Mouse (Mus musculus) midbrain, embryonic 14.5 days (tissue): ENCODE data around the gene Foxi2. TPM values are rescaled to one million over a fixed set of nuclear protein-coding genes. Genes with fewer than 3 reads are reported as not detected.

Experiments
- ATAC-seq: fragments of 200-750 bp; cut with Nextera tagmentation; 2 replicates; pipeline ENCODE4 v1.8.0; 2017; ENCODE audit warnings: moderate number of reproducible peaks, moderate library complexity; ENCODE audit not compliant: low FRiP score, low TSS enrichment
- DNase-seq: peaks from one replicate; pipeline ENCODE4 v3.0.0-alpha.2; 2015
- H3K27ac ChIP-seq: fragments of 300-500 bp; sonication (generic); replicated peaks from 2 replicates; pipeline ENCODE4 v1.5.1; 2014; ENCODE audit warnings: mild to moderate bottlenecking, low read depth, low read length, moderate library complexity
- H3K27me3 ChIP-seq: fragments of 300-500 bp; sonication (generic); 2 replicates; pipeline ENCODE4 v1.6.1; 2014; ENCODE audit warnings: low read length, control low read depth, mixed read lengths; ENCODE audit not compliant: control insufficient read depth, insufficient read depth
- H3K36me3 ChIP-seq: fragments of 300-500 bp; sonication (generic); 2 replicates; pipeline ENCODE4 v1.6.1; 2014; ENCODE audit warnings: low read length, control low read depth; ENCODE audit not compliant: control insufficient read depth, insufficient read depth
- H3K4me1 ChIP-seq: fragments of 300-500 bp; sonication (generic); 2 replicates; pipeline ENCODE4 v1.6.1; 2014; ENCODE audit warnings: mild to moderate bottlenecking, antibody characterized with exemption, low read length, control low read depth; ENCODE audit not compliant: control insufficient read depth, insufficient read depth
- H3K4me2 ChIP-seq: fragments of 300-500 bp; sonication (generic); 2 replicates; pipeline ENCODE4 v1.6.1; 2014; ENCODE audit warnings: mild to moderate bottlenecking, low read length, moderate library complexity
- H3K4me3 ChIP-seq: fragments of 300-500 bp; sonication (generic); replicated peaks from 2 replicates; pipeline ENCODE4 v1.5.1; 2014; ENCODE audit warnings: low read depth, low read length
- H3K9ac ChIP-seq: fragments of 300-500 bp; sonication (generic); replicated peaks from 2 replicates; pipeline ENCODE4 v1.6.1; 2014; ENCODE audit warnings: mild to moderate bottlenecking, low read length, moderate library complexity
- H3K9me3 ChIP-seq: fragments of 300-500 bp; sonication (generic); 2 replicates; pipeline ENCODE4 v1.6.1; 2016; ENCODE audit warnings: low read length, control low read depth, mixed read lengths; ENCODE audit not compliant: control insufficient read depth
- WGBS: fragments of 180-500 bp; shearing (Covaris S2); extraction: QIAGEN DNeasy Blood & Tissue Kit; methylation state at CpG from one replicate; pipeline ENCODE4 v1.1.7; 2014; 5-methylcytosine and 5-hydroxymethylcytosine counted together
- polyA plus RNA-seq: library from polyadenylated mRNA; unstranded; fragments of >200 nt; fragmentation: Nextera tagmentation; extraction: Ambion mirVana; gene quantifications from 2 replicates; pipeline ENCODE4 v1.2.1, GENCODE M21; 2014

Foxi2 gene
- polyA plus RNA-seq, 1 experiment from 2014 or later = 0.11 TPM

- H3K9ac ChIP-seq = no peak overlapping the region
- H3K9me3 ChIP-seq = no peaks in the 10 kb centered on the region
- H3K27me3 ChIP-seq = no peaks in the 10 kb centered on the region
- ATAC-seq (no peak), DNase-seq (no peak)
- H3K27ac ChIP-seq = no peak overlapping the region
- no peak overlapping the region for H3K4me3 ChIP-seq
- WGBS = 88% methylated on average over 3 of the region's 3 CpGs
- no peaks in the 10 kb centered on the region for H3K36me3 ChIP-seq
- no peaks in the 10 kb centered on the region for H3K4me1 ChIP-seq
- no peak overlapping the region for H3K4me2 ChIP-seq
Measured at GRCm38 (mm10) chr7:135451340-135451739, 41.2 kb downstream of the Foxi2 start.

GRCm38 (mm10) chr7:135452366-135452765, 42.3 kb downstream of the Foxi2 start:
- H3K9ac ChIP-seq = no peak overlapping the region
- H3K27ac ChIP-seq = no peak overlapping the region
- DNase-seq = no peak
- no peak overlapping the region for H3K4me3 ChIP-seq
- H3K9me3 ChIP-seq = no peaks in the 10 kb centered on the region
- no peak overlapping the region for H3K4me2 ChIP-seq
- WGBS = 51% methylated on average over 1 of the region's 1 CpGs
- H3K27me3 ChIP-seq = no peaks in the 10 kb centered on the region
- no peaks in the 10 kb centered on the region for H3K36me3 ChIP-seq
- ATAC-seq = no peak
- no peaks in the 10 kb centered on the region for H3K4me1 ChIP-seq

GRCm38 (mm10) chr7:135453690-135454089, 43.6 kb downstream of the Foxi2 start:
- Histone ChIP-seq H3K4me2 (no peak overlapping the region), H3K4me3 (no peak overlapping the region), H3K9ac (no peak overlapping the region), H3K27ac (no peak overlapping the region), H3K9me3 (no peaks in the 10 kb centered on the region), H3K4me1 (no peaks in the 10 kb centered on the region), H3K27me3 (no peaks in the 10 kb centered on the region), H3K36me3 (no peaks in the 10 kb centered on the region)
- DNase-seq = no peak
- WGBS = 58% methylated on average over 3 of the region's 3 CpGs
- ATAC-seq = no peak

Other genes starting within 250 kb of the Foxi2 start
- 0.81 TPM in 1 of 2 replicates, not detected in the other for gene Nps, start 151.6 kb upstream of the Foxi2 start, polyA plus RNA-seq
- gene Clrn3, start 118.3 kb downstream of the Foxi2 start, polyA plus RNA-seq = not detected in 2 replicates
- gene Ptpre, start 127.2 kb downstream of the Foxi2 start, polyA plus RNA-seq = 5.0 and 6.7 TPM in 2 replicates